Mouse (Mus musculus) bone marrow, adult 2 months (tissue): ENCODE data around the gene Sfta2.

ENCODE experiments used
- CTCF ChIP-seq: fragments of 200-500 bp; IDR thresholded peaks from 2 replicates; pipeline ENCODE4 v1.5.1; 2011; ENCODE audit warnings: low read length, control low read depth; ENCODE audit not compliant: control insufficient read depth, insufficient read depth
- POLR2A ChIP-seq: fragments of 200-500 bp; IDR thresholded peaks from 2 replicates; pipeline ENCODE4 v1.6.1; 2011; ENCODE audit warnings: low read depth, mild to moderate bottlenecking, control low read depth, low read length, borderline replicate concordance; ENCODE audit not compliant: control insufficient read depth

DNA sequence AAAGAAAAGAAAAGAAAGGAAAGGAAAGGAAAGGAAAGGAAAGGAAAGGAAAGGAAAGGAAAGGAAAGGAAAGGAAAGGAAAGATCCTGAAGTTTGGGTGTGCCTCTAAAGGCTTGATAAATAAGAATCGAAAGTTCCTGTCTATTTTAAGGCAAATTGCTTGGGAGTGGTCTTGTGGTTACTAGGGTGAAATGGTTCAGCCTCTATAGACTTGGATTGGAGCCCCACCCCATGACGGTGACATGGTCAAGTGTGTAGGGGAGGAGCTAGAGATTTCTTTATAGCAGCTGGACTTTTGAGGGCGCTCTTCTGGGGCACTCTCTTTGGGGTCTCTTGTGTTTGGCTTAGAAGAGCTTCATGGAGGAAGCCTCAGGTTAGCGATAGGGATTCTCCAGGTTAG, 7.6 kb upstream of the Sfta2 start:
- no peak for TF ChIP-seq CTCF
- no peak for TF ChIP-seq POLR2A
